Mouse (Mus musculus) spleen, adult 2 months (tissue): Measurements from ENCODE around the gene Acta1. TPM values are rescaled to one million over a fixed set of nuclear protein-coding genes. Genes with fewer than 3 reads are reported as not detected.
A peak's percentile ranks its signal among the peaks of the same experiment; 100 is the strongest.

Source experiments
- DNase-seq, 2 experiments: peaks; one replicate each; pipeline versions ENCODE4 v3.0.0 to v3.0.0-alpha.2; 2012 to 2021; ENCODE audit warnings: low spot score in 2 of 2, low read depth in 1 of 2
- H3K27ac ChIP-seq: fragments of 200-500 bp; 2 replicates; pipeline ENCODE4 v1.5.1; 2012; ENCODE audit warnings: low read length, inconsistent platforms; ENCODE audit not compliant: insufficient read depth
- H3K27me3 ChIP-seq: fragments of 200-500 bp; 2 replicates; pipeline ENCODE4 v1.6.1; 2012; ENCODE audit warnings: mild to moderate bottlenecking, moderate library complexity, low read length, inconsistent platforms; ENCODE audit not compliant: control insufficient read depth, insufficient read depth
- H3K36me3 ChIP-seq: fragments of 200-500 bp; 2 replicates; pipeline ENCODE4 v1.6.1; 2012; ENCODE audit warnings: mild to moderate bottlenecking, low read length, inconsistent platforms; ENCODE audit not compliant: control insufficient read depth, insufficient read depth
- H3K4me1 ChIP-seq: fragments of 200-500 bp; 2 replicates; pipeline ENCODE4 v1.6.1; 2011; ENCODE audit warnings: inconsistent platforms; ENCODE audit not compliant: control insufficient read depth, insufficient read depth, insufficient read length
- H3K4me3 ChIP-seq: fragments of 200-500 bp; 2 replicates; pipeline ENCODE4 v1.5.1; 2011; ENCODE audit warnings: mild to moderate bottlenecking, inconsistent platforms; ENCODE audit not compliant: insufficient read depth, insufficient read length; ENCODE audit errors: extremely low read depth
- CTCF ChIP-seq: fragments of 200-500 bp; IDR thresholded peaks from 2 replicates; pipeline ENCODE4 v1.5.1; 2011; ENCODE audit warnings: mild to moderate bottlenecking, inconsistent platforms; ENCODE audit not compliant: insufficient read depth, insufficient read length, insufficient replicate concordance; ENCODE audit errors: extremely low read depth
- POLR2A ChIP-seq: fragments of 200-500 bp; IDR thresholded peaks from 2 replicates; pipeline ENCODE4 v1.6.1; 2011; ENCODE audit warnings: low read depth, low read length, inconsistent platforms
- WGBS: fragments of 180-500 bp; shearing (Covaris S2); methylation state at CpG from one replicate; pipeline ENCODE4 v1.1.7; 2018; 5-methylcytosine and 5-hydroxymethylcytosine counted together
- polyA plus RNA-seq: library from polyadenylated mRNA; depleted of rRNA; stranded (reverse); fragments of >200 nt; gene quantifications from 2 replicates; pipeline ENCODE4 v1.2.3, GENCODE M21; 2012

The Acta1 gene
- polyA plus RNA-seq, 1 experiment: 0.98 TPM

DNA sequence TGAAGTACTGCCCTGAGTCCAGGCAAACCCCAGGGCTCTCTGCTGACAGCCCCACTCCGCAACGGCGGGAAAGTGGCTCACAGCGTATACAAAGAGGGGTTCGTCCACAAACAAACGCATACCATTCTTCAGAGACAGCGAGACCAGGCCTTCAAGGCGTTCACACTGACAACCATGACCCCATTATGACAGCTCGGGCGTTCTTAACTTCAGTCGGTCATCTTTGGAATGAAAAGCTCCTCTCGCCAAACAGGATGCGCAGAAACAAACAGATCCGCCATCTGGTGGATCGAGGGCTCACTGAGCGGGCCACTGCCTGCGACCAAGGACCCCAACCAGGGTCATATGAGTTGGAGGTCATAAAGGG is 36.0 kb downstream of the Acta1 start:
- H3K4me3 ChIP-seq: peak overlapping the region; percentile 78
- no peak for TF ChIP-seq POLR2A
- TF ChIP-seq CTCF: no peak
- no peaks in the 10 kb centered on the region for H3K36me3 ChIP-seq
- peak overlapping the region; percentile 24; the same call in 1 of the 2 replicates for H3K27ac ChIP-seq
- H3K4me1 ChIP-seq: peaks cover 5% of the 10 kb centered on the region
- no peaks in the 10 kb centered on the region for H3K27me3 ChIP-seq
- WGBS: 2% methylated on average over 17 of the region's 17 CpGs
- DNase-seq: no peak

DNA sequence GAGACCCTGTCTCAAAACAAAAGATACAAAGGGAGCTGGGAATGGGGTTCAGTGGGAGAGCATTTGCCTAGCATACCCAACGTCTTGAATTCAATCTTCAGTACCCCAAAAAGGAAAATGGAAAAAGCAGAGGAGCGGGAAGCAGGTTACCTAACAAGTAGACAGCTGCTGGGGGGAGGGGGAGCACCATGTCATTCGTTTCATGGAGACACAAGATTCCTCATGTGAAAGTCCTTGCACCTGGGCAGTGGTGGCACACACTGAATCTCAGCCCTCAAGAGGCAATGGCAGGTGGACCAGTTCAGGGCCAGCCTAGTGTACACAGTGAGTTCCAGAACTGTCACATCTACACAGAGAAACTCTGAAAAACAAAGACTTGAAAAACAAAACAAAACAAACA is 37.2 kb downstream of the Acta1 start:
- Histone ChIP-seq H3K4me1 (peaks cover 5% of the 10 kb centered on the region), H3K27me3 (no peaks in the 10 kb centered on the region), H3K36me3 (no peaks in the 10 kb centered on the region), H3K27ac (no peak overlapping the region), H3K4me3 (no peak overlapping the region)
- TF ChIP-seq CTCF (no peak), POLR2A (no peak)
- no peak for DNase-seq
- 85% methylated on average over 3 of the region's 3 CpGs for WGBS

- TF ChIP-seq POLR2A: no peak
- TF ChIP-seq CTCF: no peak
- no peaks in the 10 kb centered on the region for H3K36me3 ChIP-seq
Observed at GRCm38 (mm10) chr8:123854733-123855475, 39.6 kb downstream of the Acta1 start.

GRCm38 (mm10) chr8:123854252-123854651 is 40.3 kb downstream of the Acta1 start:
- Histone ChIP-seq H3K36me3 (no peaks in the 10 kb centered on the region), H3K4me1 (peaks cover 5% of the 10 kb centered on the region), H3K27ac (no peak overlapping the region), H3K27me3 (no peaks in the 10 kb centered on the region), H3K4me3 (no peak overlapping the region)
- no peak for TF ChIP-seq POLR2A
- WGBS: 77% methylated on average over 1 of the region's 1 CpGs
- no peak for DNase-seq

More at GRCm38 (mm10) chr8:123854733-123855475, 39.6 kb downstream of the Acta1 start:
- no peak for DNase-seq
- 95% methylated on average over 9 of the region's 9 CpGs for WGBS
- no peak overlapping the region for H3K27ac ChIP-seq
- no peaks in the 10 kb centered on the region for H3K27me3 ChIP-seq
- peaks cover 5% of the 10 kb centered on the region for H3K4me1 ChIP-seq
- no peak overlapping the region for H3K4me3 ChIP-seq

DNA sequence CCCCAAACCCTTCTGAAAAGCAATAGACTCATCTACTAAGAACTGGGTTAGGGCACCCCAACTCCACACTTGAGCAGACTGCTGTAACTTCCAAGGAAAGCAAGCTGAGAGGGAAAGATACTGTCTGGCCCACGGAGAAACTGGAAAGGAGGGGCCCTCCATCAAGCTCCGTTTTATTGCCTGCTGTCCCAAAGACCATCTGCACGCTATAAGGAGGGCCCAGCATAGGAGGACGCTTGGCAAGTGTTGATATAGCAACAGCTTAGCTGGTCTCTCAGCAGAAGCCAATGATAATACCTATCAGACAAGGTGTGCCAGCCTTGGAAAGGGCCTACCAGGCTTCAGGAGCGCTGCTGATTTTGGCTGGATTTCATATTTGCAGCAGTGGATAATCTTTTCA is 43.0 kb downstream of the Acta1 start:
- no peaks in the 10 kb centered on the region for H3K4me1 ChIP-seq
- WGBS: 84% methylated on average over 5 of the region's 5 CpGs
- H3K27ac ChIP-seq: no peak overlapping the region
- H3K36me3 ChIP-seq: no peaks in the 10 kb centered on the region
- TF ChIP-seq CTCF (no peak), POLR2A (no peak)
- no peaks in the 10 kb centered on the region for H3K27me3 ChIP-seq
- H3K4me3 ChIP-seq: no peak overlapping the region
- DNase-seq: no peak

DNA sequence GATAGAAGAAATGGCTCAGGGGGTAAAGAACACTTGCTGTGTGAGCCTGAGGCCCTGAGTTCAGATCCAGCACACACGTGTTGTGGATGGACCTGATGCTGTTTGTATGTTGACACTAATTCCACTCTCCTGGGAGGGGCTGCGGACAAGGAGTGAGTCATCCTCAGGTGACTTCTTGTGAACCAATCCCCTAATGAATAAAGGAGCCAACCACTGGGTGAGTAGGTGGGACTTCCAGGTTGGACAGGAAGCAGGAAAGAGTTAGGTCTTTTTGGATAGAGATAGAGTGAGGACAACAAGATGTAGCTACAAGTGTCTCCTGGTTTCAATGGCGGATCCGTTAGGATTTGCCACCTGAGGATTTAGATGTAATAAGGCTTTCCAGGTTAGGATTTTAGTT is 45.2 kb downstream of the Acta1 start:
- no peaks in the 10 kb centered on the region for H3K4me1 ChIP-seq
- H3K36me3 ChIP-seq: no peaks in the 10 kb centered on the region
- 92% methylated on average over 4 of the region's 4 CpGs for WGBS
- H3K27me3 ChIP-seq: no peaks in the 10 kb centered on the region
- H3K4me3 ChIP-seq: no peak overlapping the region
- DNase-seq: no peak
- H3K27ac ChIP-seq: no peak overlapping the region
- TF ChIP-seq POLR2A (no peak), CTCF (no peak)

GRCm38 (mm10) chr8:123847546-123847945 is 47.0 kb downstream of the Acta1 start:
- H3K27me3 ChIP-seq: no peaks in the 10 kb centered on the region
- H3K4me1 ChIP-seq: no peaks in the 10 kb centered on the region
- no peak overlapping the region for H3K4me3 ChIP-seq
- no peaks in the 10 kb centered on the region for H3K36me3 ChIP-seq
- no peak for DNase-seq
- 70% methylated on average over 3 of the region's 3 CpGs for WGBS
- no peak overlapping the region for H3K27ac ChIP-seq
- no peak for TF ChIP-seq CTCF
